Mouse (Mus musculus): Measurements from ENCODE around the gene Gatc.
"Not testable (repeated sequence)": the region's sequence is repeated elsewhere in the genome, so short reads cannot be mapped to it uniquely, and the experiment has no call there.

Gatc gene

DNA sequence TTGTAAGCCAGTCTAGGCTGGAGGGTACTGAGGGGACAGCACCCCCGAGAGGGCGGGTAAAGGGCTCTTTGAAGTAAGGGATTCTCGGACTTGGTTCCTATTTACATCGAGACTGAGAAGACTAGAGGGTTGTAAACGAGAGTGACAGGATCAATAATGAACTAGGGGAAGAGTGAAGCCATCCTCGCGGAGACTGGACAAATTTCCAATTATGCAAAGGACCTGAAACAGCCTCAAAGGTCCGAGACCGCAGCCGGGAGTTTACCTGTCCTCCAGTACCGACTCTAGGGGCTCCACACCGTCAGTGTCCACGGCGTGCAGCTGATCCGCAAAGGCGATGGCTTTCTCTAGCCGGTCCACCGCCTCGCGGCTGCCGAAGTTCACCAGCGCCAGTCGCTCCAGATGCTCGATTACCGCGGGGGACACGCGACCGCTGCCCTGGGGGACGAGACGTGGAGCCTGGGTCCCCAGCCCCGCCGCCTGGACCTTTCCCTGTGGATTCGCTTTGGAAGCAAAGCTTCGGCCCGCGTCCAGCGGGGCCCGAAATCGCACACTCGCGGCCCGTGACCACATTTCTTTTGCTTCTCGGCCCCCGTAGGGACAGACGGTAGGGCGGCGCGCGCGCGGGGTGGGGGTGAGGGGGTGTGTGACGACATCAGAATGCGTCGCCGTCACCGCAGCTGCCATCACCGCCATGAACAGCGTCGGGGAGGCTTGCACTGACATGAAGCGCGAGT lies at the start of gene Gatc, which contains the start of gene Triap1:
Gene Gatc (minus strand): TSS at position 602 of the 737 bp plus-strand sequence.
Gene Triap1 (plus strand): TSS at position 649 of the 737 bp plus-strand sequence.
- in situ Hi-C loops (cut with MboI) = no loop called here

- in situ Hi-C loops (cut with MboI) = not testable (repeated sequence)
These were observed 37.9 kb upstream of the Gatc start for GRCm38 (mm10) chr5:115378882-115379281.

GRCm38 (mm10) chr5:115375436-115375835 lies 34.5 kb upstream of the Gatc start:
- in situ Hi-C loops (cut with MboI) = no loop called here

- in situ Hi-C loops (cut with MboI) = no loop called here
These were observed 33.3 kb upstream of the Gatc start for GRCm38 (mm10) chr5:115374204-115374820.

DNA sequence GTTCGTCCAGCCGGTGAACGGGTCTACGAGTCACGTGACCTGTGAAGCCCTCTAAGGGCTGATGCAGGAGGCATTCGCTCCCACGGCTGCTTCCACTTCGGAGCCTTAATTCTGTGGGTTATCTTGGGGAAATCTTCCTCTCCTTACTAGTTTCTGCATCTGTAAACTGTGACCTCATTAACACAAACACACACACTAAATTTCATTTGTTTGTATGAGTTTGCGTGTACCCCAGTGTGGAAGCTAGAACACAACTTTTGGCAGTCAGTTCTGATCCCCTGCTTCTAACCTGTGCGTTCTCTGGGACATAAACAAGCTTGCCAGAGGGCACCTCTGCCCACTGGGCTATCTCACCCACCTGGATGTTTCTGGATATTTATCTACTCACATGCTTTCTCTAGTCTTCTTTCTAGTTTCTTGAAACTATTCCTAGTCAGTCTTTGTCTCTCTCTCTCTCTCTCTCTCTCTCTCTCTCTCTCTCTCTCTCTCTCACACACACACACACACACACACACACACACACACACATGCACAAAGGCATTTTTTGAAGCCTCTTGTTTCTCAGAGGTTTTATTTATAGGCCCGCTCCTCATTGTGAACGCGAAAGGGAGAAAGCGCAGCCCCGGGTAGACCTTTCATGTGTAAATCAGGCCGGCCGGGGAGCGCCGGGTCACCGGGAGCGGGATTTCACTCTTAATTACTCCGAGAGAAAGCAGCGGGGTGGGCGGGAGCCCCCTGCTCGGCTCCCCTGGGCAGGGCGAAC lies 32.6 kb upstream of the Gatc start:
- in situ Hi-C loops (cut with MboI) = no loop called here

GRCm38 (mm10) chr5:115371736-115372135 lies 30.8 kb upstream of the Gatc start:
- in situ Hi-C loops (cut with MboI) = no loop called here

GRCm38 (mm10) chr5:115364782-115365181 lies 23.8 kb upstream of the Gatc start:
- in situ Hi-C loops (cut with MboI) = no loop called here

DNA sequence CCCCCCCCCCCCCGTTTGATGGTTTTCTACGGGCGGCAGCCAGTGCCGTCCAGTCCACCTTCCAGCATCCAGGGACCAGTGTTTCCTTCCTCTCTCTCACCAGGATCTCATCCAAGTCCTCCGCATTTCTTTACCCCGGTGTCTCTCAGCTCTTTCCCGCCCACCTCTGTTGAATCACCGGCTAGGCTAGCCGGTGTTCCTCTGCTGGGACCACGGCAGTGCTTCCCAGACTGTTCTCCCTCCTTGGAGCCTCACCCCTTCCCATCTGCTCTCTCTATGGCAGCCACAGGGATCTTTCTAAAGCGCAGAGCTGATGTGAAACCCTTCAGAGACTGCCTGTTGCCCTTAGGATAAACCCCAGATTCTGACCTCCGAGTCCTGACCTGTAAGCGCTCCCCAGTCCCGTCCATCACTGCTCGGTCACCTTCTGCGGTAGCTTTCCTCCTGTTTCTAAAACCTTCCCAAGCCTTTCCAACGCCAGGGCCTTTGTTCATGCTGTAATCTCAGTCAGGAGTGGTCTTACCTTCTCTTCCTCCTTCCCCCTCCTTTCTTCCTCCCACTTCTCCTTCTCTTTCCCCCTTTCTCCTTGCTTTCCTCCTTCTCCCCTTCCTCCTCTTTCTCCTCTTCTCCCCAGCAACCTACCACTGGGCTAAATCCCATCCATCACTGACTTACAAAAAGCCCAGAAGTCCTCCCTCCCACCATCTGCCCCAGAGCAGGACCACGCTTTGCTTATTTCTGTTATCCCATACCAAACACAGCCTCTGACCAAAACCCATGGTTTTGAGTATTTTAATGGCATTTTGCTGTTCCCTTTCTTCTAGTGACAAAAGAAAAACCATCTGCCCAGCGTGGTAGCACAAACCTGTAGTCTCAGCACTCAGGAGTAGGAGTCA lies 22.1 kb upstream of the Gatc start:
- in situ Hi-C loops (cut with MboI) = no loop called here

- in situ Hi-C loops (cut with MboI) = no loop called here
These were observed 21.2 kb upstream of the Gatc start for GRCm38 (mm10) chr5:115362216-115362615.

- in situ Hi-C loops (cut with MboI) = loop anchor here (10.0 kb wide), 1 partner anchor 85 kb away; no protein-coding TSS in a partner anchor
These were observed 18.9 kb upstream of the Gatc start for GRCm38 (mm10) chr5:115359851-115360372.

DNA sequence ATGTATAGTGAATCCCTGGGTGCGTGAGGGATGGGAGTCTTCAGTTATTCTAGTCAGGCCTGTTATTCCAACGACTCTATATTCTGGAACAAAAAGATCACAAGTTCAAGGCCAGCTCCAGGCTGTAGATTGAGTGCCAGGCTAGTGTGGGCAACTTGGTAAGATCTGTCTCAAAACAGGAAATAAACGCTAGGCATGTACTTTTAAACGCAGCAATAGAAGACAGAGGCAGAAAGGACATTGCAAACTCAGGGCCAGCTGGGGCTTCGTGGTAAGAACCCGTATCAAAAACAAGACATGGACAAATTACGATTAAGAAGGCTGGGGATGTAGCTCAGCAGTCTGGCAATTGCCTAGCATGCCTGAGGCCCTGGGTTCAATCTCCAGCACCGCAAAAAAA lies 18.5 kb upstream of the Gatc start:
- in situ Hi-C loops (cut with MboI) = loop anchor here (10.0 kb wide), 1 partner anchor 85 kb away; no protein-coding TSS in a partner anchor

DNA sequence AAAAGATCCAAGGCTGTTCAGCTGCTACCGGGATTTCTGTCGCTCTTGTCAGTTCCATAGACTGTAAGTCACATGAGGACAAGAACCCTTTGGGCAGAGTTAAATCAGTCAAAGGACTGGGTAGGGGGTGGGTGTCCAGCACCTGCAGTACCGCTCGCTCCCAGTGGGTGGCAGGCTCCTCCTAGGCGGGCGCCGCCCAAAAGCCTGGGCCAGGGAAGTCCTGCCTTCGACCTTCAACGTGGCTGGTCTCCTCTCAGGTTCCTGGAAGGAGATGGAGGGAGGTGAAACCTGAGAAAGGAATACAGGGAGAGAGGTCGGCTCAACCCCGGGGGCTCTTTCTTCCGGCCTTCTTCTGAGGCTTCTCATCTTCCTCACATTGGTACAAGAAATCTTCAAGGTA lies 17.9 kb upstream of the Gatc start:
- in situ Hi-C loops (cut with MboI) = loop anchor here (10.0 kb wide), 1 partner anchor 86 kb away; no protein-coding TSS in a partner anchor

- in situ Hi-C loops (cut with MboI) = loop anchor here (10.0 kb wide), 1 partner anchor 90 kb away; no protein-coding TSS in a partner anchor
These were observed 14.1 kb upstream of the Gatc start for GRCm38 (mm10) chr5:115355070-115355469.

- in situ Hi-C loops (cut with MboI) = loop anchor here (10.0 kb wide), 1 partner anchor 93 kb away; no protein-coding TSS in a partner anchor
These were observed 10.4 kb upstream of the Gatc start for GRCm38 (mm10) chr5:115351348-115351747.

DNA sequence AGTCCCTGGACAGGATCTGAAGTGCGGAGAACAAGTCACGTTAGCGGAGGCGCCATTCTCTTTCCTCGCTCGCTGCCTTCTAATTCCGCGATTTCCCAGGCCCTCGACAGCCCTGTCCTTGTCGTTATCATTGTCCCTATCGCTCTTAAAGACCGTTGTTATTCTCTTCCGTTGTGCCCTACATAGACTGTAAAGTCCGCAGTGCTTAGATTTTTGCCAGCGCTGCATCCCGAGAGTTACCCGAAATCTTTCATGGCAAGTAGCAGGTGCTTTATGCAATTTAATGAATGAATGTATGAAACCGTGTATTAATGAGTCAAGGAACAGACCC lies 8.2 kb upstream of the Gatc start:
- in situ Hi-C loops (cut with MboI) = loop anchor here (5.0 kb wide), 1 partner anchor 72 kb away; the partner anchor contains the start of gene Coq5

DNA sequence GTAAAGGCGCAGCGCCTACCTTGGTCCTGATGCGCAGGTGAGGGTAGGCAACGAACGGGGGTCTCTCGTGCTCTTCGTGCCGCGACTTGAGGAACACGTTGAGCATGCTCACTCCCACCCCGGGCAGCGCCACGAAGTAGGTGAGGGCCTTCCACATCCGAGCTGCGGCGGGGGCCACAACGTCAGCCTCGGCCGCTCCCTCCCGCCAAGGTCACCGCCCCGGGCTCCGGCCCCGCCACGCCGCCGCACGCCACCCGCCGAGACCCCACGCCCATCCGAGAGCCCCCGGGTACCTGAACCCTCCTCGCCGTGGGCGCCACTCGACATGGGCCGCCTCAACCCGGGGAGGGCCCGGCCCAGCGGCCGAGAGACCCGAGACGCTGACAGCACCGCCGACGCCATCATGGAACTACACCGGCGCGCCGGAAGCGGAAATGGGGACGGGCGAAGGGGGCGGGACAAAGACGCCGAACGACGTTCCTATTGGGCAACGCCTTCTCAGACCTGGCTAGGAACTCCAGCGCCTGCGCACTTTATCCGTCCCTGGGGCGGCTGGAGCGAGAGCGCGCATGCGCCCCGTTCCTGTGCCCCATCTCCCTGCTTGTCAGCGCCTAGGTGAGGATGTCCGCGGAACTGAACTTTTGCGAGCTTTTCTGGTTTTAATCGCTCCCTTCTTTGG lies 7.7 kb upstream of the Gatc start, which contains the start of gene Cox6a1:
Gene Cox6a1 (minus strand): TSS at position 436 of the 679 bp plus-strand sequence.
- in situ Hi-C loops (cut with MboI) = loop anchor here (5.0 kb wide), 1 partner anchor 71 kb away; the partner anchor contains the start of gene Coq5

- in situ Hi-C loops (cut with MboI) = loop anchor here (5.0 kb wide), 1 partner anchor 70 kb away; the partner anchor contains the start of gene Coq5
These were observed 6.6 kb upstream of the Gatc start for GRCm38 (mm10) chr5:115347564-115347963.

DNA sequence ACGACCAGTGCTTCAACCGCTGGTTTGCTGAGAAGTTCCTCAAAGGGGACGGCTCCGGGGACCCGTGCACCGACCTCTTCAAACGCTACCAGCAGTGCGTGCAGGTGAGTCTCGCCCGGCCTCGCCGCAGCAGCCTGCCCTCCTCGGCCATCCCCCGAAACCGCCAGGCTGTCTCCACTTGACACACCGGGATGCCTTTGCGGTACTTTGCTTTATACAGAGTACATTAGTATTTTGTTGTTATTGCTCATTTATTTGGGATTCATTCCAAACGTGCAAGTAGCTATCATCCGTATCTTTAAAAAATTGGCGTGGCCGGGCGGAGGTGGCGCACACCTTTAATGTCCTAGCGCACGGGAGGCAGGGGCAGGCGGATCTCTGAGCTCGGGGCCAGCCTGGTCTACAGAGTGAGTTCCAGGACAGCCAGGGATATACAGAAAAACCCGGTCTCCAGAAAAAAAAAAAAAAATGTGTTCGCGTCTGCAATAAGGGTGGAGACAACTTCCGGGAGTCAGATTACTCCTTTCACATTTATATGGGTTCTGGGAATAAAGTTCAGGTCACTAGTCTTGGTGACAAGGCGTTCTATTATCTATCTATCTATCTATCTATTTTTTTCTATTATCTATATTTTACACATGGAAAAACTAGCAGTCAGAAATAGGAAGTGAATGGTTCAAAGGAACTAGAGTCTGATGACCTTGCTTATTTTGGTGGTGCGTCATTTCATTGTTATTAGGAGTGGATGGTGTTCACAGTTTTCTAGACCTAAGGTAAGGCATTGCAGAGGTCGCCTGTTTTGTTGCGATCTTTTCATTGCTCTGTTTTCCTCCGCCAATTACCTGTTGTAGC lies 562 bp upstream of the Gatc start:
- in situ Hi-C loops (cut with MboI) = no loop called here

GRCm38 (mm10) chr5:115340007-115340406 lies 971 bp downstream of the Gatc start:
- in situ Hi-C loops (cut with MboI) = no loop called here

Measured in mature B cell (primary cell).